Mouse (Mus musculus) CH12.LX (cell line): Measurements from ENCODE around the gene Npas2. TPM values are rescaled to one million over a fixed set of nuclear protein-coding genes. Genes with fewer than 3 reads are reported as not detected.

ENCODE experiments used
- DNase-seq: peaks from one replicate; pipeline ENCODE4 v3.0.0-alpha.2; 2013; ENCODE audit errors: extremely low read depth
- H3K27ac ChIP-seq: 2 replicates; pipeline ENCODE4 v1.5.1; 2012; ENCODE audit warnings: low read depth, mild to moderate bottlenecking, control low read depth, moderate library complexity; ENCODE audit not compliant: insufficient read depth
- H3K27me3 ChIP-seq: replicated peaks from 2 replicates; pipeline ENCODE3; 2012; ENCODE audit warnings: inconsistent platforms
- H3K36me3 ChIP-seq, 2 experiments: replicated peaks in 1 of 2; 2 replicates each; pipeline versions ENCODE3 to v1.6.1; 2012; ENCODE audit warnings: inconsistent platforms in 1 of 2, low read length in 1 of 2, mild to moderate bottlenecking in 1 of 2, mixed read lengths in 1 of 2, moderate library complexity in 1 of 2; ENCODE audit not compliant: control insufficient read depth in 1 of 2, insufficient read depth in 1 of 2
- H3K4me1 ChIP-seq, 2 experiments: 2 replicates each; pipeline ENCODE4 v1.6.1; 2012; ENCODE audit warnings: inconsistent platforms in 1 of 2, moderate library complexity in 1 of 2; ENCODE audit not compliant: insufficient read depth in 2 of 2, control insufficient read depth in 1 of 2
- H3K4me2 ChIP-seq: 2 replicates; pipeline ENCODE4 v1.6.1; 2012; ENCODE audit warnings: low read depth, mild to moderate bottlenecking, control low read depth; ENCODE audit not compliant: poor library complexity, insufficient read depth, severe bottlenecking
- H3K4me3 ChIP-seq, 3 experiments: fragments of 150-350 bp in 1 of 3; sonication (generic) in 1 of 3; replicated peaks in 1 of 3; 2 replicates each; pipeline versions ENCODE3 to v1.5.1; 2011 to 2012; ENCODE audit warnings: low read depth in 2 of 3, low read length in 2 of 3, mild to moderate bottlenecking in 2 of 3, moderate library complexity in 2 of 3, control low read depth in 1 of 3, improper control_type of control experiment in 1 of 3, inconsistent platforms in 1 of 3, mixed read lengths in 1 of 3; ENCODE audit not compliant: poor library complexity in 1 of 3
- H3K79me2 ChIP-seq: replicated peaks from 2 replicates; pipeline ENCODE4 v1.6.1; 2012; ENCODE audit warnings: mild to moderate bottlenecking, moderate library complexity; ENCODE audit not compliant: control insufficient read depth, poor library complexity, insufficient read depth, severe bottlenecking; ENCODE audit errors: extremely low read depth
- H3K9ac ChIP-seq: 2 replicates; pipeline ENCODE4 v1.6.1; 2012; ENCODE audit warnings: low read depth, mild to moderate bottlenecking, control low read depth, moderate library complexity; ENCODE audit not compliant: insufficient read depth
- H3K9me3 ChIP-seq: replicated peaks from 2 replicates; pipeline ENCODE3; 2012; ENCODE audit warnings: low read length, inconsistent platforms, mixed read lengths
- BHLHE40 ChIP-seq: IDR thresholded peaks from 2 replicates; pipeline ENCODE4 v1.6.1; 2011; ENCODE audit warnings: mild to moderate bottlenecking, low read depth, low read length, improper control_type of control experiment
- CHD1 ChIP-seq: IDR thresholded peaks from 2 replicates; pipeline ENCODE4 v1.6.1; 2012; ENCODE audit warnings: low read depth, low read length, improper control_type of control experiment, inconsistent platforms
- CHD2 ChIP-seq: IDR thresholded peaks from 2 replicates; pipeline ENCODE4 v1.6.1; 2011; ENCODE audit warnings: low read length, improper control_type of control experiment
- E2F4 ChIP-seq: IDR thresholded peaks from 2 replicates; pipeline ENCODE4 v1.6.1; 2011; ENCODE audit warnings: low read depth, low read length, improper control_type of control experiment; ENCODE audit not compliant: insufficient replicate concordance
- ELF1 ChIP-seq: IDR thresholded peaks from 2 replicates; pipeline ENCODE4 v1.6.1; 2014; ENCODE audit warnings: low read depth, mild to moderate bottlenecking, inconsistent platforms, low read length, improper control_type of control experiment
- GABPA ChIP-seq: IDR thresholded peaks from 2 replicates; pipeline ENCODE4 v1.6.1; 2012; ENCODE audit warnings: low read depth, low read length, improper control_type of control experiment, inconsistent platforms; ENCODE audit not compliant: insufficient replicate concordance
- HCFC1 ChIP-seq: IDR thresholded peaks from 2 replicates; pipeline ENCODE4 v1.6.1; 2012; ENCODE audit warnings: low read depth, mild to moderate bottlenecking, inconsistent platforms, low read length, improper control_type of control experiment
- JUND ChIP-seq: conservative IDR thresholded peaks from 2 replicates; pipeline ENCODE4 v1.6.1; 2011; ENCODE audit warnings: low read depth, low read length, improper control_type of control experiment
- MAFK ChIP-seq: IDR thresholded peaks from 2 replicates; pipeline ENCODE4 v1.6.1; 2011; ENCODE audit warnings: low read length, improper control_type of control experiment; ENCODE audit not compliant: insufficient replicate concordance
- MEF2A ChIP-seq: IDR thresholded peaks from 2 replicates; pipeline ENCODE4 v1.6.1; 2014; ENCODE audit warnings: low read depth, mild to moderate bottlenecking, inconsistent platforms, low read length, improper control_type of control experiment, borderline replicate concordance
- MYC ChIP-seq: IDR thresholded peaks from 2 replicates; pipeline ENCODE4 v1.6.1; 2011; ENCODE audit warnings: low read depth, mild to moderate bottlenecking, improper control_type of control experiment, low read length
- PAX5 ChIP-seq: IDR thresholded peaks from 2 replicates; pipeline ENCODE4 v1.6.1; 2012; ENCODE audit warnings: low read length, inconsistent platforms, mixed read lengths
- POLR2A ChIP-seq: IDR thresholded peaks from 2 replicates; pipeline ENCODE4 v1.6.1; 2011; ENCODE audit warnings: low read depth, mild to moderate bottlenecking, improper control_type of control experiment, low read length
- POLR2AphosphoS2 ChIP-seq: IDR thresholded peaks from 2 replicates; pipeline ENCODE4 v1.6.1; 2011; ENCODE audit warnings: low read depth, low read length, improper control_type of control experiment
- RCOR1 ChIP-seq: conservative IDR thresholded peaks from 2 replicates; pipeline ENCODE4 v1.6.1; 2012; ENCODE audit warnings: low read depth, mild to moderate bottlenecking, inconsistent platforms, low read length, improper control_type of control experiment
- SIN3A ChIP-seq: IDR thresholded peaks from 2 replicates; pipeline ENCODE4 v1.6.1; 2012; ENCODE audit warnings: low read length, improper control_type of control experiment, inconsistent platforms
- SMC3 ChIP-seq: IDR thresholded peaks from 2 replicates; pipeline ENCODE4 v1.6.1; 2011; ENCODE audit warnings: low read depth, low read length, improper control_type of control experiment
- TBP ChIP-seq: conservative IDR thresholded peaks from 2 replicates; pipeline ENCODE4 v1.6.1; 2011; ENCODE audit warnings: low read depth, low read length, improper control_type of control experiment
- TCF12 ChIP-seq: IDR thresholded peaks from 2 replicates; pipeline ENCODE4 v1.6.1; 2014; ENCODE audit warnings: low read depth, mild to moderate bottlenecking, inconsistent platforms, low read length, improper control_type of control experiment
- USF2 ChIP-seq: conservative IDR thresholded peaks from 2 replicates; pipeline ENCODE4 v1.6.1; 2011; ENCODE audit warnings: low read depth, low read length, improper control_type of control experiment
- ZC3H11A ChIP-seq: IDR thresholded peaks from 2 replicates; pipeline ENCODE4 v1.6.1; 2012; ENCODE audit warnings: low read depth, mild to moderate bottlenecking, inconsistent platforms, low read length, improper control_type of control experiment
- ZMIZ1 ChIP-seq: IDR thresholded peaks from 2 replicates; pipeline ENCODE4 v1.6.1; 2012; ENCODE audit warnings: low read depth, mild to moderate bottlenecking, inconsistent platforms, low read length, improper control_type of control experiment
- dilution Hi-C: fragments of 300-500 bp; cut with MboI; formaldehyde crosslinking; loops from 2 replicates; pipeline ENCODE4 v1.14.3; 2020; ENCODE audit warnings: low sequenced_read_pairs; ENCODE audit not compliant: extremely low pct_unique_long_range_greater_than_20kb, extremely low pct_ligation_motif_present
- in situ Hi-C: fragments of 300-500 bp; cut with MboI; formaldehyde crosslinking; loops from 3 replicates; pipeline ENCODE4 v1.14.3; 2019; ENCODE audit warnings: low sequenced_read_pairs, low pct_ligation_motif_present, low pct_unique_long_range_greater_than_20kb, mixed read lengths
- polyA plus RNA-seq: library from polyadenylated mRNA; unstranded; fragments of >175 nt; gene quantifications from 2 replicates; pipeline ENCODE4 v1.2.1, GENCODE M21; 2012; ENCODE audit warnings: low read depth; ENCODE audit not compliant: insufficient read length
- total RNA-seq, 2 experiments: library from RNA; depleted of rRNA; stranded (reverse); fragments of 300-350 nt in 1 of 2; fragments of >200 nt in 1 of 2; gene quantifications; 2 replicates each; pipeline ENCODE4 v1.2.3; 2012 to 2014

The Npas2 gene
- total and polyA plus RNA-seq, 3 experiments = 0.13 TPM; not detected in 2

GRCm38 (mm10) chr1:39325228-39325627 is 131.7 kb downstream of the Npas2 start:
- H3K9me3 ChIP-seq = no peaks in the 10 kb centered on the region
- no peak for TF ChIP-seq MEF2A
- TF ChIP-seq PAX5 = no peak
- TF ChIP-seq GABPA = no peak
- no peak for TF ChIP-seq SIN3A
- no peak for TF ChIP-seq MAFK
- no peak for TF ChIP-seq RCOR1
- no peak for TF ChIP-seq ZMIZ1
- TF ChIP-seq POLR2A = no peak
- no peak overlapping the region for H3K9ac ChIP-seq
- H3K36me3 ChIP-seq = no peaks in the 10 kb centered on the region
- no peak for DNase-seq
- no peak overlapping the region for H3K4me3 ChIP-seq
- H3K79me2 ChIP-seq = no peaks in the 10 kb centered on the region
- H3K27ac ChIP-seq = no peak overlapping the region
- H3K4me2 ChIP-seq = no peak overlapping the region
- in situ Hi-C loops (no loop called here), dilution Hi-C loops (no loop called here)
- H3K4me1 ChIP-seq = no peaks in the 10 kb centered on the region
- H3K27me3 ChIP-seq = no peaks in the 10 kb centered on the region

DNA sequence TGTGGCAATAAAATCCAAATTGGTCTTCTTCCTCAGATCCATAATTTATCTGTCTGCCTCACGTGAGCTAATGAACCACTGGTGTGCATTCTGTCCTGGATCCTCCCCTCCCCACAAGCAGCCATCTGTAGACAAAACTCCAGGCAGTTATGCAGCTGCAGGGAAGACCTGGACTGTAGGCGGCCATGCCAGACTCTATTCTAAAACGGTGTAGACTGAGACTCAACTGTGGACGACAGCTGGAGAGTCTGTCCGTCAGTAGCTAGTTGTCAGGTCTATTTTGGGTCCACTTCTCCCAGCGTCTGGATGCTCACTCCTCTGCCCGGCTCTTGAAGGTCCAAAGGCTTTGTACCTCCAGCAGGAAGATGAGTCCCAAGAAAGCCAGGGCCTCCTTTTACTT is 134.0 kb downstream of the Npas2 start:
- no peak for TF ChIP-seq ELF1
- no peak for TF ChIP-seq SIN3A
- no peak for TF ChIP-seq BHLHE40
- no peak for TF ChIP-seq SMC3
- no peak for TF ChIP-seq E2F4
- TF ChIP-seq POLR2A = no peak
- no peak for TF ChIP-seq CHD2
- TF ChIP-seq HCFC1 = no peak
- no peak for TF ChIP-seq ZC3H11A
- no peak for TF ChIP-seq PAX5
- TF ChIP-seq USF2 = no peak
- TF ChIP-seq TBP = no peak
- no peak for TF ChIP-seq JUND
- no peak for TF ChIP-seq GABPA
- no peak for TF ChIP-seq RCOR1
- no peak for TF ChIP-seq TCF12
- TF ChIP-seq CHD1 = no peak
- TF ChIP-seq ZMIZ1 = no peak
- no peak for TF ChIP-seq MYC
- TF ChIP-seq POLR2AphosphoS2 = no peak
- Histone ChIP-seq H3K4me3 (no peak overlapping the region), H3K27ac (no peak overlapping the region), H3K27me3 (no peaks in the 10 kb centered on the region), H3K79me2 (no peaks in the 10 kb centered on the region), H3K9me3 (no peaks in the 10 kb centered on the region), H3K4me2 (no peak overlapping the region), H3K4me1 (0 out of 4 replicates have a peak, but pooled peaks cover 0 to 2% of the 10 kb centered on the region in 2 experiments), H3K9ac (no peak overlapping the region), H3K36me3 (no peaks in the 10 kb centered on the region)
- dilution Hi-C loops (no loop called here), in situ Hi-C loops (no loop called here)
- DNase-seq = no peak
